Mouse (Mus musculus): ENCODE measurements around the gene Nxpe2. TPM values are rescaled to one million over a fixed set of nuclear protein-coding genes. Genes with fewer than 3 reads are reported as not detected.
"Not testable (repeated sequence)": the region's sequence is repeated elsewhere in the genome, so short reads cannot be mapped to it uniquely, and the experiment has no call there.

Gene Nxpe2
- polyA plus RNA-seq, 1 experiment from 2014 or later, result 4.6 TPM

DNA sequence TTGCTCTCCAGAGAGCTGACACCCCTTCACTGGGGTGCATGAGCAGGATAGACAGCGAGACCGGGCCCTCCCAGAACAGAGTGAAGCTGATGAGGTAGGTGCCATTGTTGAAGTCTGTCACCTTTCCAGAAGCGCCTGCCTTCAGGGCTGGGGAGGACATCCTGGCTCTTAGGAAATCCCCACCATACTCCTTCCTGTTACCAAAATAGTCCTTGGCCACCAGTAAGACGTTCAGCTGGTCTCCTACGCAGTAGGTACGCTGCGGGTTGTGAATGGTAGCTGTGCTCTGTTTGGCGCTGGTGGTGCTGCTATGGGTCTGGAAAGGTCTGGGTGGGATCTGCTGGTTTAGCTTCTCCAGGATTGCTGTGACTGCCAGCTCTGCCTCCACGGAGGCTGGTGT is 26.9 kb downstream of the Nxpe2 start:
- no peaks in the 10 kb centered on the region for H3K9me3 ChIP-seq (replicated peaks; ENCODE audit: control insufficient read depth, low read length)
- no peak overlapping the region for H3K27ac ChIP-seq (ENCODE audit: low read depth, low read length)
- no peak overlapping the region for H3K4me3 ChIP-seq (ENCODE audit: low read depth, low read length)
- no peak overlapping the region for H3K9ac ChIP-seq (ENCODE audit: low read depth, low read length)
- no peaks in the 10 kb centered on the region for H3K4me1 ChIP-seq (ENCODE audit: control insufficient read depth, insufficient read depth, low read length)
- 84% methylated on average over 9 of the region's 9 CpGs for WGBS (ENCODE audit: insufficient replicate concordance)
- H3K36me3 ChIP-seq (ENCODE audit: control insufficient read depth, insufficient read depth, low read length), result no peaks in the 10 kb centered on the region
- ATAC-seq (replicated peaks; ENCODE audit: insufficient number of reproducible peaks, low FRiP score, low TSS enrichment), result no peak
- H3K27me3 ChIP-seq (ENCODE audit: control insufficient read depth, insufficient read depth, low read length), result no peaks in the 10 kb centered on the region
- H3K4me2 ChIP-seq, result no peak overlapping the region

DNA sequence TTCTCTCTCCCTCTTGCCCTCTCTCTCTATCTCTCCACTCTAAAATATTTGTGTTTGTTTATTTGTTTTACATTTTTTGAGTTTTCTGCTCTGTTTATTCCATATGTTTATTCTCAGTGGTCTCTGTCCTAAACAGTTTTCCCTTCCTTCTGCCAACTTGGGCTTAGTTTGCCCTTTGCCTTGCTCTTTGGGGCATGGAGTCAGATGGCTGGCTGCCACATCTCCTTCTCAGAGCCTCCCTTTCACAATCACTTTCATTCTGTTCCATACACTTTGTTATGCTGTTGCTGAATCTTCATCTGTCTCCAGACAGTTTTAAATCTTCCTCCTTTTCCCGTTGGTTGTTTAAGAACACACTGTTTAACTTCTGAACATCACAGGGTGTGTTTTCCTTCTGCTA is 37.4 kb downstream of the Nxpe2 start:
- H3K9ac ChIP-seq (ENCODE audit: low read depth, low read length), result no peak overlapping the region
- H3K36me3 ChIP-seq (ENCODE audit: control insufficient read depth, insufficient read depth, low read length), result no peaks in the 10 kb centered on the region
- H3K4me2 ChIP-seq, result no peak overlapping the region
- H3K9me3 ChIP-seq (replicated peaks; ENCODE audit: control insufficient read depth, low read length), result no peaks in the 10 kb centered on the region
- 68% methylated on average over 1 of the region's 1 CpGs for WGBS (ENCODE audit: insufficient replicate concordance)
- no peak overlapping the region for H3K27ac ChIP-seq (ENCODE audit: low read depth, low read length)
- ATAC-seq (replicated peaks; ENCODE audit: insufficient number of reproducible peaks, low FRiP score, low TSS enrichment), result no peak
- no peaks in the 10 kb centered on the region for H3K4me1 ChIP-seq (ENCODE audit: control insufficient read depth, insufficient read depth, low read length)
- no peaks in the 10 kb centered on the region for H3K27me3 ChIP-seq (ENCODE audit: control insufficient read depth, insufficient read depth, low read length)
- no peak overlapping the region for H3K4me3 ChIP-seq (ENCODE audit: low read depth, low read length)

DNA sequence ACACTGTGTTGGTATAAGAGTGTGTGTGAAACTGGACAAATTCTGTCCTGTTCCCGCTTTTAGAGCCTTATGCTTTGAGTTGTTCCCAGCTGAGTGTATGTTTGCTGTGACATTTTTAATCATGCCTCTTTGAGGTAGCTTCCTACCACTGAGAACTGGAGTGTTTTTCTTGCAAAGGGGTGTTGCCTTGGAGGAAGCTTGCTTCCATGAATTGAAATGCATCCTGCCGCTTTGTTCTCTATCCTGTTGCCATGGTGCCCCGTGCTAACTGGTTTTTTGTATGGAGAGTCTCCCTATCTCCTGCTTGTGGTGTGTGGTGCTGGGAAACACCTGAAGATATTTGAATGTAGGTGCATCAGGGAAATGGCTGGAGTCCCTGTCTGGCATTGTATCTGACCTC is 39.1 kb downstream of the Nxpe2 start:
- no peaks in the 10 kb centered on the region for H3K4me1 ChIP-seq (ENCODE audit: control insufficient read depth, insufficient read depth, low read length)
- ATAC-seq (replicated peaks; ENCODE audit: insufficient number of reproducible peaks, low FRiP score, low TSS enrichment), result no peak
- H3K27me3 ChIP-seq (ENCODE audit: control insufficient read depth, insufficient read depth, low read length), result no peaks in the 10 kb centered on the region
- no peak overlapping the region for H3K4me3 ChIP-seq (ENCODE audit: low read depth, low read length)
- H3K9ac ChIP-seq (ENCODE audit: low read depth, low read length), result no peak overlapping the region
- 38% methylated on average over 3 of the region's 3 CpGs for WGBS (ENCODE audit: insufficient replicate concordance)
- H3K27ac ChIP-seq (ENCODE audit: low read depth, low read length), result no peak overlapping the region
- no peaks in the 10 kb centered on the region for H3K9me3 ChIP-seq (replicated peaks; ENCODE audit: control insufficient read depth, low read length)
- no peaks in the 10 kb centered on the region for H3K36me3 ChIP-seq (ENCODE audit: control insufficient read depth, insufficient read depth, low read length)
- H3K4me2 ChIP-seq, result no peak overlapping the region

DNA sequence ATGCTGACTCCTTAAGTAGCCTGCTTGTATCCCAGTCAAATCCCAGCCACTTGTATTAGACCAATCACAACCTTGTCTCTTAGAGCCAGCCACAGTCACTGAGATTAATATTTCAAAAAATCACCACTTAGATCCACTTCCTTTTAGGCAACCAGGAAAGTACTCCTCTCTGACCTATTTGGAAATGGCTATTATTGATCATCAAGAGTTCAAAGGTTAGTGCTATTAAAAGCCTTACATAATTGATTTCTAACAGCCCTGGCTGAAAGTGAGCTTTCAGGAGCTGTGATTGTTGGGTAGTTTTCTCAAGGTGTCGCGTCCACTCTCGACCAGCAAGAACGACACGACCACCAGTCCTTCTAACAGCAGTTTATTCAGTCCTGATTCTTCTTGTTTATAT is 42.0 kb downstream of the Nxpe2 start:
- no peak overlapping the region for H3K27ac ChIP-seq (ENCODE audit: low read depth, low read length)
- H3K4me3 ChIP-seq (ENCODE audit: low read depth, low read length), result no peak overlapping the region
- H3K9ac ChIP-seq (ENCODE audit: low read depth, low read length), result no peak overlapping the region
- ATAC-seq (replicated peaks; ENCODE audit: insufficient number of reproducible peaks, low FRiP score, low TSS enrichment), result no peak
- no peaks in the 10 kb centered on the region for H3K4me1 ChIP-seq (ENCODE audit: control insufficient read depth, insufficient read depth, low read length)
- no peaks in the 10 kb centered on the region for H3K27me3 ChIP-seq (ENCODE audit: control insufficient read depth, insufficient read depth, low read length)
- no peak overlapping the region for H3K4me2 ChIP-seq
- H3K36me3 ChIP-seq (ENCODE audit: control insufficient read depth, insufficient read depth, low read length), result no peaks in the 10 kb centered on the region
- no peaks in the 10 kb centered on the region for H3K9me3 ChIP-seq (replicated peaks; ENCODE audit: control insufficient read depth, low read length)
- 82% methylated on average over 5 of the region's 5 CpGs for WGBS (ENCODE audit: insufficient replicate concordance)

DNA sequence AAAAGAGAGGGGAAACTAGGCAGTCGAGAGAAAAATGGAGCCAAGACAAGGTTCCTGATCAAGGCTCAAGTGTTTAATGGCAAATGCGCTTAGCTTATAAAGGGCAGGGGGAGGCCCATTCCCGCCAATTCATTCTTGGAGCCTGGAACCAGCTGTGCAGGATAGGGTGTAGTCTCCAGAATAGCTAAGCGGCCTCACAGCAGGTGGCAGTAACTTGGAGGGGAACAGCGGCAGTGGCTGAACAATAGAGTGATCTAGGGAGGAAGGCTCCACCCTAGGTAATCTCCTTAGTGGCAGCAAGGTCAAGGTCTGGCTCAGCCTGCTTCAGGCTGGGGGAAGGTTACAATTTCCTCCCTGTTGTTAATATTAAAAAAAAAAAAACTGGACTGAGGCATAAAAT is 49.7 kb downstream of the Nxpe2 start:
- 44% methylated on average over 5 of the region's 5 CpGs for WGBS (ENCODE audit: insufficient replicate concordance)
- not testable (repeated sequence) for H3K9ac ChIP-seq (ENCODE audit: low read depth, low read length); H3K27me3 ChIP-seq (ENCODE audit: control insufficient read depth, insufficient read depth, low read length); ATAC-seq (replicated peaks; ENCODE audit: insufficient number of reproducible peaks, low FRiP score, low TSS enrichment); H3K27ac ChIP-seq (ENCODE audit: low read depth, low read length); H3K4me2 ChIP-seq; H3K9me3 ChIP-seq (replicated peaks; ENCODE audit: control insufficient read depth, low read length); H3K4me3 ChIP-seq (ENCODE audit: low read depth, low read length); H3K4me1 ChIP-seq (ENCODE audit: control insufficient read depth, insufficient read depth, low read length); H3K36me3 ChIP-seq (ENCODE audit: control insufficient read depth, insufficient read depth, low read length)

DNA sequence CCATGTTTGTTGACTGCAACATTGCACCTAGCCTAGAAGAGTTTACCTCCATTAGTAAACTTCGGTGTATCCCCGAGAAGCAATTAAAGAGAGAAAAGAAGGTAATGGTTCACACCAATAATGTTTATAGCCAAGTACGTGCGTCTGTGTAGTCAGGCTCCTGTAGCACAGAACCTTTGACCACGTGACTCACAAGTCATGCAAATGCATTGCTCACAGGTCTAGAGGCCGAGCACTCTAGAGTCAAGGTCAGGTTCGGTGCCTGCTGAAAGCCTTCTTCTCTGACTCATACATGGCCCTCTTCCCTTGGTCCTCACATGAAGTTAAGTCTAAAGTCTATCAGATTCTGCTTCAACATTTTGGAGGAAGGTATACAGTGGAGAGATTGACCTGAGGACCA is 54.3 kb downstream of the Nxpe2 start:
- no peak for ATAC-seq (replicated peaks; ENCODE audit: insufficient number of reproducible peaks, low FRiP score, low TSS enrichment)
- Histone ChIP-seq H3K27ac (ENCODE audit: low read depth, low read length) (no peak overlapping the region), H3K9ac (ENCODE audit: low read depth, low read length) (no peak overlapping the region), H3K4me3 (ENCODE audit: low read depth, low read length) (no peak overlapping the region), H3K9me3 (replicated peaks; ENCODE audit: control insufficient read depth, low read length) (no peaks in the 10 kb centered on the region), H3K27me3 (ENCODE audit: control insufficient read depth, insufficient read depth, low read length) (no peaks in the 10 kb centered on the region), H3K4me2 (no peak overlapping the region), H3K36me3 (ENCODE audit: control insufficient read depth, insufficient read depth, low read length) (no peaks in the 10 kb centered on the region), H3K4me1 (ENCODE audit: control insufficient read depth, insufficient read depth, low read length) (no peaks in the 10 kb centered on the region)
- 80% methylated on average over 7 of the region's 7 CpGs for WGBS (ENCODE audit: insufficient replicate concordance)

DNA sequence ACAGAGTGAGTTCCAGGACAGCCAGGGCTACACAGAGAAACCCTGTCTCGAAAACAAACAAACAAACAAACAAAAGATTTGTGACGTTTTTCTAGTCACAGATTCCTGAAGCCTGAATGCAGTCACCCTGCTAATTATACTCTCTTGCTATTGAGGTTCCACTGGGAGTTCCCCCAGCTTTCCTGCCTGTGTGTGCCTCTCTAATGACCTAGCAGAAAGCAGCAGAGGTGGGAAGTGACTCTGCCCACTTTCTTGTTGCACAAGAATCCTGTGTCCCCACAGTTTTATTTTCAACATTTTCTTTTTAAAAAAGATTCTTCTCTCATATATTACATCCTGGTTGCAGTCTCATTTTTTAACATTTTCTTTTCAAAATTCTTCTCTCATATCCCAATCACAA is 58.5 kb downstream of the Nxpe2 start:
- no peaks in the 10 kb centered on the region for H3K27me3 ChIP-seq (ENCODE audit: control insufficient read depth, insufficient read depth, low read length)
- no peaks in the 10 kb centered on the region for H3K9me3 ChIP-seq (replicated peaks; ENCODE audit: control insufficient read depth, low read length)
- no peak overlapping the region for H3K4me2 ChIP-seq
- no peak overlapping the region for H3K4me3 ChIP-seq (ENCODE audit: low read depth, low read length)
- no peak for ATAC-seq (replicated peaks; ENCODE audit: insufficient number of reproducible peaks, low FRiP score, low TSS enrichment)
- WGBS (ENCODE audit: insufficient replicate concordance), result 55% methylated on average over 2 of the region's 2 CpGs
- H3K9ac ChIP-seq (ENCODE audit: low read depth, low read length), result no peak overlapping the region
- no peak overlapping the region for H3K27ac ChIP-seq (ENCODE audit: low read depth, low read length)
- no peaks in the 10 kb centered on the region for H3K36me3 ChIP-seq (ENCODE audit: control insufficient read depth, insufficient read depth, low read length)
- H3K4me1 ChIP-seq (ENCODE audit: control insufficient read depth, insufficient read depth, low read length), result no peaks in the 10 kb centered on the region

DNA sequence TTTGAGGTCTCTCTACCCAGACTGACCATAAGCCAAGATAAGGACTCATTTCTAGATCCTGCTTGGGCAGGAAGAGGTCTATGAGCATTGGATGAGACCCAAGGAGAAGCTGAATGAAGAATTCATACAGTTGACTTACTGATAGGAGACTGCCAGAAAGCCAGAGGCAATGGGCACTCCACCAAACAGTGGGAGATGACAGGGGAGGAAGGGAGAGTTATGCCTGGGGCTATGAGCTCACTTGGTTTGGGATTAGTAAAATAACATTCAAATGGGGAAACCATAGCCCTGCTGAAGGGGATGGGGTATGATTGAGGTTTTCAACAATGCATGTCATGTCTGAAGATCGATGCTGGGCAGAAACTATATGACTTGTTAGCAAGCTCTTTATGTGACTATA is 63.0 kb downstream of the Nxpe2 start:
- H3K4me1 ChIP-seq (ENCODE audit: control insufficient read depth, insufficient read depth, low read length), result no peaks in the 10 kb centered on the region
- no peak for ATAC-seq (replicated peaks; ENCODE audit: insufficient number of reproducible peaks, low FRiP score, low TSS enrichment)
- 85% methylated on average over 1 of the region's 1 CpGs for WGBS (ENCODE audit: insufficient replicate concordance)

DNA sequence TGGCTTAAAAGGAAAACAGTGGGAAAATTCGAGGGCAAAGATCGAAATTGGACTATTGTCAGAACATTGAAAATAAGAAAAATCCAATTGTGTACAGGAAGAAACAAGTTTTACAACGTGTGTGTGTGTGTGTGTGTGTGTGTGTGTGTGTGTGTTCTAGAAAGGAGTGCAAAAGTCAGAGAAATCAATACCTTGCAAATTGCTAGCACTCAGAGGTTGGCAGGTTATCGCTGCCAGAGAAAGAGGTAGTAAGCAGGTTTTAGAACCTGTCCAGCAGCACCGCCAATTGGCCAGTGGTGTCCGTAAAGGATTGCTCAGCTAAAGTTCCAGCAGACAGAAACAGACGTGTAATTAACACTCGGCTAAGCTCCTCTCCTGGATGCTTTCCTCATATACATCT is 69.0 kb downstream of the Nxpe2 start:
- 82% methylated on average over 8 of the region's 8 CpGs for WGBS (ENCODE audit: insufficient replicate concordance)
- Histone ChIP-seq H3K36me3 (ENCODE audit: control insufficient read depth, insufficient read depth, low read length) (no peaks in the 10 kb centered on the region), H3K4me3 (ENCODE audit: low read depth, low read length) (no peak overlapping the region), H3K27me3 (ENCODE audit: control insufficient read depth, insufficient read depth, low read length) (no peaks in the 10 kb centered on the region), H3K4me1 (ENCODE audit: control insufficient read depth, insufficient read depth, low read length) (no peaks in the 10 kb centered on the region), H3K4me2 (no peak overlapping the region), H3K9ac (ENCODE audit: low read depth, low read length) (no peak overlapping the region), H3K9me3 (replicated peaks; ENCODE audit: control insufficient read depth, low read length) (no peaks in the 10 kb centered on the region), H3K27ac (ENCODE audit: low read depth, low read length) (no peak overlapping the region)
- no peak for ATAC-seq (replicated peaks; ENCODE audit: insufficient number of reproducible peaks, low FRiP score, low TSS enrichment)

More for the DNA sequence above, 63.0 kb downstream of the Nxpe2 start:
- no peak overlapping the region for H3K9ac ChIP-seq (ENCODE audit: low read depth, low read length)
- H3K4me3 ChIP-seq (ENCODE audit: low read depth, low read length), result no peak overlapping the region
- H3K27ac ChIP-seq (ENCODE audit: low read depth, low read length), result no peak overlapping the region
- H3K4me2 ChIP-seq, result no peak overlapping the region
- H3K27me3 ChIP-seq (ENCODE audit: control insufficient read depth, insufficient read depth, low read length), result no peaks in the 10 kb centered on the region
- no peaks in the 10 kb centered on the region for H3K9me3 ChIP-seq (replicated peaks; ENCODE audit: control insufficient read depth, low read length)
- H3K36me3 ChIP-seq (ENCODE audit: control insufficient read depth, insufficient read depth, low read length), result no peaks in the 10 kb centered on the region
